Mouse (Mus musculus) T-helper 17 cell (primary cell): ENCODE measurements around the gene Bicc1.

Experiments
- in situ Hi-C, 2 experiments: fragments of 300-600 bp; cut with MboI, MseI; formaldehyde crosslinking; loops; 1 replicate in 1 of 2; 2 replicates in 1 of 2; pipeline ENCODE4 v1.15.1; 2025; ENCODE audit warnings: high pct_unique_total_duplicates in 2 of 2

Bicc1 gene

GRCm38 (mm10) chr10:70952056-70952769 is 207.3 kb downstream of the Bicc1 start:
- in situ Hi-C loops = no loop called here

- in situ Hi-C loops = no loop called here
Observed at GRCm38 (mm10) chr10:70950105-70950424, 209.4 kb downstream of the Bicc1 start.

GRCm38 (mm10) chr10:70949254-70950104 is 210.0 kb downstream of the Bicc1 start:
- in situ Hi-C loops = loop anchor here in 1 of 2 experiments (25.0 kb wide), 1 partner anchor 1812 kb away; no protein-coding TSS in a partner anchor

GRCm38 (mm10) chr10:70948276-70948675 is 211.2 kb downstream of the Bicc1 start:
- in situ Hi-C loops = loop anchor here in 1 of 2 experiments (25.0 kb wide), 1 partner anchor 1811 kb away; no protein-coding TSS in a partner anchor

- in situ Hi-C loops = loop anchor here in 1 of 2 experiments (25.0 kb wide), 1 partner anchor 1809 kb away; no protein-coding TSS in a partner anchor
Observed at GRCm38 (mm10) chr10:70946121-70946520, 213.4 kb downstream of the Bicc1 start.

GRCm38 (mm10) chr10:70945076-70945475 is 214.4 kb downstream of the Bicc1 start:
- in situ Hi-C loops = loop anchor here in 1 of 2 experiments (25.0 kb wide), 1 partner anchor 1808 kb away; no protein-coding TSS in a partner anchor

GRCm38 (mm10) chr10:70941623-70942022 is 217.9 kb downstream of the Bicc1 start:
- in situ Hi-C loops = loop anchor here in 1 of 2 experiments (25.0 kb wide), 1 partner anchor 1804 kb away; no protein-coding TSS in a partner anchor

GRCm38 (mm10) chr10:70939751-70940150 is 219.7 kb downstream of the Bicc1 start:
- in situ Hi-C loops = loop anchor here in 1 of 2 experiments (25.0 kb wide), 1 partner anchor 1802 kb away; no protein-coding TSS in a partner anchor

- in situ Hi-C loops = loop anchor here in 1 of 2 experiments (25.0 kb wide), 1 partner anchor 1800 kb away; no protein-coding TSS in a partner anchor
Observed at GRCm38 (mm10) chr10:70937450-70937849, 222.1 kb downstream of the Bicc1 start.

GRCm38 (mm10) chr10:70936008-70936407 is 223.5 kb downstream of the Bicc1 start:
- in situ Hi-C loops = loop anchor here in 1 of 2 experiments (25.0 kb wide), 1 partner anchor 1799 kb away; no protein-coding TSS in a partner anchor

GRCm38 (mm10) chr10:70926126-70926525 is 233.4 kb downstream of the Bicc1 start:
- in situ Hi-C loops = loop anchor here in 1 of 2 experiments (25.0 kb wide), 1 partner anchor 1789 kb away; no protein-coding TSS in a partner anchor

GRCm38 (mm10) chr10:70924348-70924747 is 235.2 kb downstream of the Bicc1 start:
- in situ Hi-C loops = no loop called here

GRCm38 (mm10) chr10:70923936-70924335 is 235.6 kb downstream of the Bicc1 start:
- in situ Hi-C loops = no loop called here

- in situ Hi-C loops = no loop called here
Observed at GRCm38 (mm10) chr10:70921481-70921880, 238.0 kb downstream of the Bicc1 start.

GRCm38 (mm10) chr10:70919851-70920250 is 239.6 kb downstream of the Bicc1 start:
- in situ Hi-C loops = no loop called here

- in situ Hi-C loops = no loop called here
Observed at GRCm38 (mm10) chr10:70919031-70919663, 240.4 kb downstream of the Bicc1 start.

GRCm38 (mm10) chr10:70916697-70917096 is 242.8 kb downstream of the Bicc1 start:
- in situ Hi-C loops = no loop called here

- in situ Hi-C loops = no loop called here
Observed at GRCm38 (mm10) chr10:70915096-70915495, 244.4 kb downstream of the Bicc1 start.

GRCm38 (mm10) chr10:70903936-70904335 is 255.6 kb downstream of the Bicc1 start:
- in situ Hi-C loops = no loop called here

- in situ Hi-C loops = no loop called here
Observed at GRCm38 (mm10) chr10:70902751-70903485, 256.6 kb downstream of the Bicc1 start.
